Mouse (Mus musculus): Measurements from ENCODE around the gene Ccdc6. TPM values are rescaled to one million over a fixed set of nuclear protein-coding genes. Genes with fewer than 3 reads are reported as not detected.
A peak's percentile ranks its signal among the peaks of the same experiment; 100 is the strongest.

Gene Ccdc6
- total and polyA plus RNA-seq, 3 experiments: 14.3 to 28.5 (median 26.3) TPM

GRCm38 (mm10) chr10:70085256-70085961, 11.5 kb upstream of the Ccdc6 start:
- no peak overlapping the region for H3K27ac ChIP-seq
- peaks cover 4% of the 10 kb centered on the region for H3K4me1 ChIP-seq (ENCODE audit: control insufficient read depth, insufficient read depth, low read length)
- H3K36me3 ChIP-seq (ENCODE audit: control insufficient read depth, insufficient read depth, low read length): 0 out of 2 replicates have a peak, but pooled peaks cover 2% of the 10 kb centered on the region
- H3K79me2 ChIP-seq (replicated peaks; ENCODE audit: control insufficient read depth, insufficient read depth, low read length): no peaks in the 10 kb centered on the region
- H3K9ac ChIP-seq (ENCODE audit: low read depth, low read length): no peak overlapping the region
- DNase-seq: no peak
- TF ChIP-seq EP300 (IDR thresholded peaks at IDR 0.05; ENCODE audit: insufficient read depth, low read depth, low read length): no peak
- no peak for TF ChIP-seq POLR2A (IDR thresholded peaks at IDR 0.05; ENCODE audit: insufficient read depth, low read depth, low read length)
- TF ChIP-seq CTCF (IDR thresholded peaks at IDR 0.05): no peak
- no peak overlapping the region for H3K4me3 ChIP-seq
- no peaks in the 10 kb centered on the region for H3K27me3 ChIP-seq (ENCODE audit: control insufficient read depth, insufficient read depth, low read length)
- WGBS: 56% methylated on average over 12 of the region's 12 CpGs
- intact Hi-C loops (cut with DNase I): no loop called here

DNA sequence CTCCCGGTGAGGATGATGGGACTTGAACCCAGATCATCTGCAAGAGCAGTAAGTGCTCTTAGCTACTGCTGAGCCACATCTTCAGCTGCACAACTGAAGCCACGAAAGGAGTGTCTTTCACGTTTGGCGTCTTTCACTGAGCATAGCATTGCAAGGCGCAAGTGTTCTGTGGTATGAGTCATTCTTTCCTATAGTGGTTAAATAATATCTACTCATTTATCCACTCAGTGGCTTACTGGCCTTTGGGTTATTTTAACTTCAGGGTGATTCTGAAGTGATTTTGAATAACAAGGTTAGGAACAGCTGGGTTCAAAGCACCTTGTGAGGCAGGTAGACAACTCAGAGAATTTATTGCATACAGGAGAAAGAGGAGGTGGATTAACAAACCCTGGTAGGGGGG, 8.1 kb upstream of the Ccdc6 start:
- 77% methylated on average over 5 of the region's 5 CpGs for WGBS

DNA sequence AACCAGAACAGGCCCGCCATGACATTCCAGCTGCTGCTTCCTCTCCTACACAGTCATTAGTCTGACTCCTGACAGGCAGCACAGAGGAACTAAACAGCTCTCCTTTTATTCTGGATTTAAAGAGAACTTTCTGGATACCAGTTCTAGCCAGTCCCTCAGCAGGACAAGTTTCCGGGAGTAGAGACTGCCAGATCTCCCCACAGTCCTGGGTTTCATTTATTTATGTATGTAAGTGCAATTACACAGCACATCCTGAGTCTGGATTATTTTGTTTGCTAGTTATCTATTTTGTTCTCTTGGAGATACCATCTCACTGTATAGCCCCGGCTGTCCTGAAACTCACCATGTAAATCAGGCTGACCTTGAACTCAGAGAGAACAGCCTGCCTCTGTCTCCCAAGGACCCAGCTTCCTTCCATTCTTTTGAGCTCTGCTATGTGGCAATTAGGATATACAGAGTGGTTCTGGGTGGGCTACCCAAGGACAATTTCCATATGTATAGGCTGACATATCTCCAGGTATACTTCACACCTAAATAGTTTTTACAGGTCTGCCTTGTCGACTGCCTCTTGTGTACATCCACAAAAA, 5.0 kb upstream of the Ccdc6 start:
- intact Hi-C loops (cut with DNase I): no loop called here
- no peaks in the 10 kb centered on the region for H3K4me1 ChIP-seq (ENCODE audit: control insufficient read depth, insufficient read depth, low read length)

More for the DNA sequence above, 8.1 kb upstream of the Ccdc6 start:
- Histone ChIP-seq H3K79me2 (replicated peaks; ENCODE audit: control insufficient read depth, insufficient read depth, low read length) (no peaks in the 10 kb centered on the region), H3K27ac (no peak overlapping the region), H3K4me1 (ENCODE audit: control insufficient read depth, insufficient read depth, low read length) (peaks cover 1% of the 10 kb centered on the region; the same call in 1 of the 2 replicates), H3K27me3 (ENCODE audit: control insufficient read depth, insufficient read depth, low read length) (no peaks in the 10 kb centered on the region), H3K4me3 (no peak overlapping the region), H3K36me3 (ENCODE audit: control insufficient read depth, insufficient read depth, low read length) (no peaks in the 10 kb centered on the region), H3K9ac (ENCODE audit: low read depth, low read length) (no peak overlapping the region)
- intact Hi-C loops (cut with DNase I): no loop called here
- no peak for DNase-seq
- TF ChIP-seq EP300 (IDR thresholded peaks at IDR 0.05; ENCODE audit: insufficient read depth, low read depth, low read length) (no peak), POLR2A (IDR thresholded peaks at IDR 0.05; ENCODE audit: insufficient read depth, low read depth, low read length) (no peak), CTCF (IDR thresholded peaks at IDR 0.05) (no peak)

GRCm38 (mm10) chr10:70093782-70094181, 3.1 kb upstream of the Ccdc6 start:
- no peak for TF ChIP-seq EP300 (IDR thresholded peaks at IDR 0.05; ENCODE audit: insufficient read depth, low read depth, low read length)
- TF ChIP-seq POLR2A (IDR thresholded peaks at IDR 0.05; ENCODE audit: insufficient read depth, low read depth, low read length): no peak
- TF ChIP-seq CTCF (IDR thresholded peaks at IDR 0.05): no peak
- no peaks in the 10 kb centered on the region for H3K36me3 ChIP-seq (ENCODE audit: control insufficient read depth, insufficient read depth, low read length)
- 55% methylated on average over 1 of the region's 1 CpGs for WGBS
- no peak for DNase-seq
- H3K4me1 ChIP-seq (ENCODE audit: control insufficient read depth, insufficient read depth, low read length): peaks cover 4% of the 10 kb centered on the region
- no peak overlapping the region for H3K9ac ChIP-seq (ENCODE audit: low read depth, low read length)
- H3K27me3 ChIP-seq (ENCODE audit: control insufficient read depth, insufficient read depth, low read length): no peaks in the 10 kb centered on the region
- H3K4me3 ChIP-seq: no peak overlapping the region
- intact Hi-C loops (cut with DNase I): no loop called here
- no peak overlapping the region for H3K27ac ChIP-seq
- 0 out of 2 replicates have a peak, but pooled peaks cover 2% of the 10 kb centered on the region for H3K79me2 ChIP-seq (replicated peaks; ENCODE audit: control insufficient read depth, insufficient read depth, low read length)

More for the DNA sequence above, 5.0 kb upstream of the Ccdc6 start:
- Histone ChIP-seq H3K27me3 (ENCODE audit: control insufficient read depth, insufficient read depth, low read length) (no peaks in the 10 kb centered on the region), H3K36me3 (ENCODE audit: control insufficient read depth, insufficient read depth, low read length) (no peaks in the 10 kb centered on the region), H3K9ac (ENCODE audit: low read depth, low read length) (no peak overlapping the region), H3K4me3 (no peak overlapping the region), H3K27ac (no peak overlapping the region), H3K79me2 (replicated peaks; ENCODE audit: control insufficient read depth, insufficient read depth, low read length) (no peaks in the 10 kb centered on the region)
- TF ChIP-seq POLR2A (IDR thresholded peaks at IDR 0.05; ENCODE audit: insufficient read depth, low read depth, low read length) (no peak), CTCF (IDR thresholded peaks at IDR 0.05) (no peak), EP300 (IDR thresholded peaks at IDR 0.05; ENCODE audit: insufficient read depth, low read depth, low read length) (no peak)
- no peak for DNase-seq
- WGBS: 78% methylated on average over 4 of the region's 4 CpGs

GRCm38 (mm10) chr10:70095031-70095470, 1.9 kb upstream of the Ccdc6 start:
- Histone ChIP-seq H3K27me3 (ENCODE audit: control insufficient read depth, insufficient read depth, low read length) (no peaks in the 10 kb centered on the region), H3K4me1 (ENCODE audit: control insufficient read depth, insufficient read depth, low read length) (peaks cover 7% of the 10 kb centered on the region), H3K9ac (ENCODE audit: low read depth, low read length) (peak overlapping the region; percentile 46), H3K27ac (peak overlapping the region; percentile 75), H3K79me2 (replicated peaks; ENCODE audit: control insufficient read depth, insufficient read depth, low read length) (peaks cover 4% of the 10 kb centered on the region; the same call in 1 of the 2 replicates), H3K36me3 (ENCODE audit: control insufficient read depth, insufficient read depth, low read length) (no peaks in the 10 kb centered on the region), H3K4me3 (peak overlapping the region; percentile 60)
- intact Hi-C loops (cut with DNase I): loop anchor here (5.0 kb wide), 6 partner anchors 37 to 223 kb away; no protein-coding TSS in a partner anchor
- peak; percentile 75 to 80 for DNase-seq
- under 1% methylated on average over 14 of the region's 14 CpGs for WGBS
- TF ChIP-seq CTCF (IDR thresholded peaks at IDR 0.05) (peak; percentile 23), POLR2A (IDR thresholded peaks at IDR 0.05; ENCODE audit: insufficient read depth, low read depth, low read length) (peak; percentile 71), EP300 (IDR thresholded peaks at IDR 0.05; ENCODE audit: insufficient read depth, low read depth, low read length) (no peak)
